Mouse (Mus musculus) spleen, embryonic (tissue): ENCODE measurements at regions not wholly inside any gene's neighbourhood (a gene's known extent, or its start where the extent isn't known, plus 50 kb on each side); places are given as distances from the start of the nearest gene placed in this dataset.

Source experiments
- CTCF ChIA-PET: fragments of 350-600 bp; sonication (Branson Sonifier 250); formaldehyde crosslinking; loops from one replicate; lab custom pipeline; 2022; lab: Charles Lee

- CTCF ChIA-PET, result no interaction called here
These were observed 64.2 kb upstream of the Ywhaq start for GRCm38 (mm10) chr12:21481644-21482043.

DNA sequence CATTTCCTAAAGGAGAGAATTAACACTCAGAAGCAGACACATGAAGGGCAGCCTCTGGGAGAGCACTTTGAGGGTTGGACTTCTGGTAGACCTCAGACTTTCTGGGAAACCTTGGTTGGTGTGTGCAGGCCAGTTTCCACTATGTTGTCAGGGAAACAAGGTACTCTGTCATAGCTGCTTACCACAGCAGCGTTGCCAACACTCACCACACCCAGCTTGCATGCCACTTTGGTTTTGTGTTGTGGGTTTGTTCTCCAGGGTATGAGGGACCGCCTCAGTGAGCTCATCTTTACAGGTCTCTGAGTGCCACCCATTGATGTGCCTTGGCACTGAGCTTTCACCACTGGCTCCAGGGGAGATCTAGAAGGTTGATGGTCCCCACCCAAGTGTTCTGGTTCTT is 62.8 kb upstream of the Ywhaq start:
- CTCF ChIA-PET, result no interaction called here

GRCm38 (mm10) chr12:21479251-21479650 is 61.8 kb upstream of the Ywhaq start:
- CTCF ChIA-PET, result interaction anchor here (0.6 kb wide), 1 partner anchor 18 kb away, joined by 5 read pairs; no protein-coding TSS in a partner anchor

DNA sequence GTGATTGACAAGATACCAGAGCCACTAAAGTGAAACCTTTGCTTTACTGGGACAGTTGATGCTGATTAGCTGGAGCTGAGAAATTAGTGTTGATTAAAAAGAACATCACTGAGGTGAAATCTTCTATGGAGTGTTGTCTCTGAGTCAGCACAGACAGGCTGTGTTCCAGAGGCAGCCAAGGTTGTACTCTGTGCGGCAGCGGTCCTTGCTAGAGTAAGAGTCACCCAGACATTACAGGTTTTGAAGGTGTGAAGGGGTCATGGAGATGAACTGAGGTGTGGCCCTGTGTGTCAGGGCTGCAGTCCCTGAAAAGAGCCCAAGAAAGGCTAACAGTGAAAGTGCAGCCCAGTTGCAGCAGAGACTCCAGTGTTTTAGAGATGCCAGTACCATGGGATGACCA is 59.1 kb upstream of the Ywhaq start:
- CTCF ChIA-PET, result interaction anchor here (0.6 kb wide), 1 partner anchor 29 kb away, joined by 3 read pairs; no protein-coding TSS in a partner anchor

DNA sequence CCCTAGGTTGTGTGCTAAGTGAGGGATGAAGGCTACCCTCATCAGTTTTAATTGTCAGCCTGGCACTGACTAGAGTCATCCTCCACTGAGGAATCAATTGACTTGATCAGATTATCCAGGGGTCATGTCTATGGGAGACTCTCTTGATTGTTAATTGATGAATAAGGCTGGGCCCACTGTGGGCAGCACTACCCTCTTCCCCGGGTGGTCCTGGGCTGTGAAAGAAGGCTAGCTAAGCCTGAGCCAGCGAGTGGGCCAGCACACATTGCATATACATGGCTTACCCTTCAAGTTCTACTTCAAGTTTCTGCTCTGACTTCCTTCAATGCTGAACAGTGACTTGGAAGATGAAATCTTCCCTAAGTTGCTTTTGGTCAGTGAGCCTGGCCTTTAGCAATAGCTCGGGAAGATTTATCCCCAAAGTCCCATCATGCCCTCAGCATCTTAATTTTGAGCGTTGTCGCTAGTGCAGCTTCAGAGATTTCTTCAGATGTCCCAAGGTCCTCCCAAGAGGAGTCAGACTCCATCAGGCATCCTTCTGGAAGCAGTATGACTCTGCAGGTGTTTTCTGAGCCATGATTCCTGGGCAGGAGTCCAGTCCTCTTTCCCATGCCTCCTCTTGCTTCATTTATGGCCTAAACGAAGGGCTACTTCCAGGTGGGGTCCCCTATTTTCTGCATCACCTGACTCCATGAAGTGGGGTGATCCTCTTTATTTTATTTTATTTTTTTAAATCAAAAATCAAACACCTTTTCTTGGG is 55.7 kb upstream of the Ywhaq start:
- CTCF ChIA-PET, result no interaction called here

DNA sequence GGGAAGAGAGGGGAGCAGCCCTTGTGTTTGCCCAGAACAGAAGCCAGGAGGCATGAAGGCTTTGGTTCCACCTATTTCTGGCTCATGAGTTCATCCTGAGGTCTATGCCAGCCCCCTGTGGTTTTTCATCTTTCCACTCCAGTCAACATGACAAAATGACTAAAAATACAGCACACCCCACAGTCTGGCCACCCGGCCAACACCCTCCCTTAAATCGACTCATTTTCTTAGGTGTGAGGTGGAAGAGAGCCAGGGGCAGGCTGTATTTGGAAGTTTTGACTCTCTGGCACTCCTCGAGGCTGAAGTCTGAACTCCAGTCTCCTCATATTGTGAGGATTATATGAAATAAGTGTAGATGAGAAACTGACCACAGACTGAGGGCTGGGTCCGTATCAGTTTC is 55.0 kb upstream of the Ywhaq start:
- CTCF ChIA-PET, result no interaction called here

DNA sequence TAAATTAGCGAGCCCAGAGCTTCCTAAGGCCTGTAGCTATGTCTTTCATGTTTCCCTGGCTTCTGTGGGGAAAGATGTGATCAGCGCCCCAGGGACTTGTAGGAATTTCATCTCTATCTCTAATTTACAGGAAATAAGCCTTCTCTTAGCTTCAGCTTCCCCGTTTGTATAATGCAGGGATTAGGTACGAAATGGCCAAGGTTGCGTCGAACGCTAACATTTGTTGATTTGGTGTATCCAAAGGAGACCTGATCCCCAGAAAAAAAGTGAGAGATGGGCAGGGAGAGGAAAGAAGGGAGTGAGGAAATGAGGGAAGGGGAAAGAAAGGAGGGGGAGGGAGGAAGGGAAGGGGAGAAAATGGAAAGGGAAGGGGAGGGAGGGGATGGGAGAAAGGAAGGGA is 54.5 kb upstream of the Ywhaq start:
- CTCF ChIA-PET, result interaction anchor here (0.9 kb wide), 1 partner anchor 41 kb away, joined by 3 read pairs; no protein-coding TSS in a partner anchor

GRCm38 (mm10) chr12:21470286-21470685 is 52.8 kb upstream of the Ywhaq start:
- CTCF ChIA-PET, result interaction anchor here (0.7 kb wide), 1 partner anchor 53 kb away, joined by 3 read pairs; no protein-coding TSS in a partner anchor
